Mouse (Mus musculus): Measurements from ENCODE around the gene Rad9b. TPM values are rescaled to one million over a fixed set of nuclear protein-coding genes. Genes with fewer than 3 reads are reported as not detected.

Gene Rad9b
- polyA plus RNA-seq, 1 experiment: 2.9 TPM

DNA sequence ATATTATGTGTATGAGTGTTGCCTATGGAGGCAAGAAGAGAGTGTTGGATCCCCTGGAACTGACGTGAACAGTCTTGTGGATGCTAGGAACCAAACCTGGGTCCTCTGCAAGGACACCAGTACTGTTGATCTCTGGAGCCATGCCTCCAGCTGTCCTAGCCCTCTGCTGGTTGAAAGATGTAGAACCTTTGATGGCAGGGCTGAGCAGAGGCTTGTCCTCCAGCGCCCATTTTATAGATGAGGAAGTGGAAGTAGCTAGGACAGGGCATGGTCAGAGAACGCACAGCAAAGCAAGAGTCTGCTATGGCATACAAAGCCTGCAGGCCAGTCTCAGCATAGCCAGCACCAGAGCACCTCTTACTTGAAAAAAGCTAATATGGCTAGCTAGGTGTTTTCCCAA lies 35.9 kb downstream of the Rad9b start:
- H3K4me3 ChIP-seq (replicated peaks; ENCODE audit: extremely low read depth, low read depth, low read length): no peak overlapping the region
- no peak for DNase-seq
- WGBS: 72% methylated on average over 3 of the region's 3 CpGs
- peak; percentile 49 for TF ChIP-seq CTCF (IDR thresholded peaks at IDR 0.05; ENCODE audit: insufficient read depth, low read length)
- no peak for TF ChIP-seq POLR2A (IDR thresholded peaks at IDR 0.05; ENCODE audit: borderline replicate concordance, extremely low read depth, low read depth, low read length)
- H3K4me1 ChIP-seq (ENCODE audit: control insufficient read depth, insufficient read depth, low read length): peaks cover 25% of the 10 kb centered on the region

GRCm38 (mm10) chr5:122317329-122318045 lies 36.5 kb downstream of the Rad9b start:
- Histone ChIP-seq H3K4me3 (replicated peaks; ENCODE audit: extremely low read depth, low read depth, low read length) (no peak overlapping the region), H3K4me1 (ENCODE audit: control insufficient read depth, insufficient read depth, low read length) (peaks cover 25% of the 10 kb centered on the region)
- DNase-seq: no peak
- WGBS: 62% methylated on average over 11 of the region's 11 CpGs
- no peak for TF ChIP-seq CTCF (IDR thresholded peaks at IDR 0.05; ENCODE audit: insufficient read depth, low read length)
- no peak for TF ChIP-seq POLR2A (IDR thresholded peaks at IDR 0.05; ENCODE audit: borderline replicate concordance, extremely low read depth, low read depth, low read length)

DNA sequence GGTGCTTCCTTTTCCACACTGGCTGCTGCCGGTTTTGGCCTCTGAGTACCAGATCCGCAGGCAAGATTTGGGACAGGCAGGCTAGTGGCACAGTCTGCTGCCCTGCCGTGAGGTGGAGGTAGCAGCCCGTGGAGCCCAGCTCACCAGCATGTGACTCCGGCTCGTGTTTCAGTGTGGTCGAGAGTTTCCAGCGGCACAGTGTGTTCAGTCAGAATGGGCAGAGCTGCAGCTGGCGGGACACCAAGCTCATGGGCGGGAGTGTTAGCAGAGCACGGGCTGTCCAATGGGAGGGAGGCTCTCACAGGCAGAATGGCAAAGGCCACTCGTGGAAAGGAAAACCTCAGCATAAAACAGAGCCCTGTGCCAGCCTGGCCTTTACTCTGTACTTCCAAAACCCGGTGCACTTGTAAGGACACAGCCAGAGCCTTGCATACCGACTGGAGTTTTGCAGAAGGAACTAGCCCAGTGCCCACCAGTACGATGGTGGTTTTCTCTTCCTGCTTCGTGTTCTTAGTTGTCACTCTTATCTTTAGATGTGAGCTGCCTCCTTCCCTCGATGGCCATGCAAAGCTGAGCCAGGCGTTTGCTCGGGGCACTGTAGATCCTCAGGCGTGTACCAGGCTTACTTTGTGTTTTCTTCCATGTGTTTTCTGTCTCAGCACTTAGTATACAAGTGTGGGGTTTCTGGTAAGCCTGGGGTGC lies 38.9 kb downstream of the Rad9b start:
- WGBS: 32% methylated on average over 20 of the region's 20 CpGs
- TF ChIP-seq POLR2A (IDR thresholded peaks at IDR 0.05; ENCODE audit: borderline replicate concordance, extremely low read depth, low read depth, low read length): no peak
- peak; percentile 43 for TF ChIP-seq CTCF (IDR thresholded peaks at IDR 0.05; ENCODE audit: insufficient read depth, low read length)
- peak; percentile 87 for DNase-seq
- Histone ChIP-seq H3K4me1 (ENCODE audit: control insufficient read depth, insufficient read depth, low read length) (peaks cover 18% of the 10 kb centered on the region), H3K4me3 (replicated peaks; ENCODE audit: extremely low read depth, low read depth, low read length) (no peak overlapping the region)

DNA sequence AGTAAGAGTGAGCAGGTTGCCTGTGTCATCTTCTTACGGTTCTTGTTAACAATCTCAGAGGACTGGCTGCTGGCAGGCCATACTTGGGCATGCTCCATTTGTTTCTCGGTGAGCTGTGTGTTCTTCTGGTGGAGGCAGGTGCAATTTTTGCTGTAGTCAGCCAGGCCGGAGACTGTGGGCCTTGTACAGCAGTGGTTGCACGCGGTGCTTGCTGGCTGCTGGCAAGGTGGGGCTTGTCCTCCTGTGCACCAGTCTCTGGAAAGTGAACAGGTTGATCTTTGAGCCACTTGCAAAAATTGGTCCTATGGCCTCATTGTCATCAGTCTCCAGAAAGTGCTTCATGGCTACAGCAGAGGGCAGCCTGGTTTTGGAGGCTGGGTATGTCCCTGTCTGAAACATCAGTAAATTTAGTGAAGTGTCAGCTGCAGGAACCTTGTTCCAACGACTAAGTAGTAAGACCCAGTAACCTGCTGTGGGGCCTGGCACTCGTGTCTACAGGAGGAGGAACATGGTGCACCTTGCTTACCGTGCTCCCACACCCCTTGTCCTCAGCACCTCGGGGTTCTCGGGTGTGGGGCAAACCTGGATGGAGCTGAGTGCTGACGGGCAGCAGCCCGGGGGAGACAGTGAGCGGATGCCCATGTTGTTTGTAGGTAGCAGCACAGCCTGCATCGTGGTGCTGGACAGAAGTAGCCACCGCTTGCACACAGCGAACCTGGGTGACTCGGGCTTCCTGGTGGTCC lies 40.9 kb downstream of the Rad9b start:
- no peak for TF ChIP-seq CTCF (IDR thresholded peaks at IDR 0.05; ENCODE audit: insufficient read depth, low read length)
- no peak for TF ChIP-seq POLR2A (IDR thresholded peaks at IDR 0.05; ENCODE audit: borderline replicate concordance, extremely low read depth, low read depth, low read length)
- Histone ChIP-seq H3K4me3 (replicated peaks; ENCODE audit: extremely low read depth, low read depth, low read length) (no peak overlapping the region), H3K4me1 (ENCODE audit: control insufficient read depth, insufficient read depth, low read length) (peaks cover 14% of the 10 kb centered on the region)
- DNase-seq: no peak
- 82% methylated on average over 17 of the region's 17 CpGs for WGBS

DNA sequence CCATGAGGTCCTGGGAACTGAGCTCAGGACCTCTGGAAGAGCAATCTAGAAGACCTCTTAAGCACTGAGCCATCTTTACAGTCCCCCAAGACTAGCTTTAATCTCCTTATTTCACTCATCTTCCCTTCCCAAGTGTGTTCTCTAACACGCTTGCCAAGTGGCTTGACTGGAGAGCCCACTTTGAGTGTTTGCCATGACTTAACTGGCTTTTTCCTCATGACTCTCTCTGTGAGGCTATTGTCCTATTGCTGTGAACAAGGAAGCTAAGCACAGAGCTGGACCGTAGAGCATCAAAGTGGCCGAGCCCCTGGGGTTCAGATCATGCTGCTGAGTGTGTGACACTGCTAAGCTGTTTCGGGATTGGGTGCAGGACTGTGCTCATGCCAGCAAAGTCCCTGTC lies 41.7 kb downstream of the Rad9b start:
- Histone ChIP-seq H3K4me3 (replicated peaks; ENCODE audit: extremely low read depth, low read depth, low read length) (no peak overlapping the region), H3K4me1 (ENCODE audit: control insufficient read depth, insufficient read depth, low read length) (peaks cover 14% of the 10 kb centered on the region)
- 60% methylated on average over 4 of the region's 4 CpGs for WGBS
- TF ChIP-seq CTCF (IDR thresholded peaks at IDR 0.05; ENCODE audit: insufficient read depth, low read length): no peak
- no peak for TF ChIP-seq POLR2A (IDR thresholded peaks at IDR 0.05; ENCODE audit: borderline replicate concordance, extremely low read depth, low read depth, low read length)
- DNase-seq: no peak

GRCm38 (mm10) chr5:122311692-122312091 lies 42.3 kb downstream of the Rad9b start:
- no peak for DNase-seq
- WGBS: 66% methylated on average over 7 of the region's 7 CpGs
- Histone ChIP-seq H3K4me3 (replicated peaks; ENCODE audit: extremely low read depth, low read depth, low read length) (no peak overlapping the region), H3K4me1 (ENCODE audit: control insufficient read depth, insufficient read depth, low read length) (peaks cover 14% of the 10 kb centered on the region)
- no peak for TF ChIP-seq CTCF (IDR thresholded peaks at IDR 0.05; ENCODE audit: insufficient read depth, low read length)
- TF ChIP-seq POLR2A (IDR thresholded peaks at IDR 0.05; ENCODE audit: borderline replicate concordance, extremely low read depth, low read depth, low read length): no peak

- 70% methylated on average over 8 of the region's 8 CpGs for WGBS
- DNase-seq: no peak
- TF ChIP-seq CTCF (IDR thresholded peaks at IDR 0.05; ENCODE audit: insufficient read depth, low read length) (no peak), POLR2A (IDR thresholded peaks at IDR 0.05; ENCODE audit: borderline replicate concordance, extremely low read depth, low read depth, low read length) (no peak)
- Histone ChIP-seq H3K4me3 (replicated peaks; ENCODE audit: extremely low read depth, low read depth, low read length) (no peak overlapping the region), H3K4me1 (ENCODE audit: control insufficient read depth, insufficient read depth, low read length) (peaks cover 13% of the 10 kb centered on the region)
Measured at GRCm38 (mm10) chr5:122310699-122311098, 43.3 kb downstream of the Rad9b start.

DNA sequence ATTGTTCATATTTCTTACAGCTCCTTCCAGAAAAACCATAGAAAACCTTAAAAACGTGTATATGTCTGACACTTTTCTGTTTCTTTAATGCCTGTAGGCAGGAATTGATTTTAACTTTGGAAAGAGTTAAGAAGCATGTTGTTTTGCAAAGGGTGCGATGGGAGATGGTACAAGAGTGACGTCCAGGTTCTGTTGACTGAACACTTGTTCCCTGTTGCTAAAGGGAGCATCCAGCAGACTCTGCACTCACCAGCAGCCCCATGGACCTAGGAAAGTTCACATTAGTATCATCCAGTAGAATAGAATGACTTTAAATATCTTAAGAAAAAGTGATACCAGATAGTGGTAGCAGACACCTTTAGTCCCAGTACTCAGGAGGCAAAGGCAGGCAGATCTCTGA lies 47.5 kb downstream of the Rad9b start:
- no peak overlapping the region for H3K4me3 ChIP-seq (replicated peaks; ENCODE audit: extremely low read depth, low read depth, low read length)
- no peak for DNase-seq
- TF ChIP-seq CTCF (IDR thresholded peaks at IDR 0.05; ENCODE audit: insufficient read depth, low read length) (no peak), POLR2A (IDR thresholded peaks at IDR 0.05; ENCODE audit: borderline replicate concordance, extremely low read depth, low read depth, low read length) (no peak)
- peaks cover 32% of the 10 kb centered on the region for H3K4me1 ChIP-seq (ENCODE audit: control insufficient read depth, insufficient read depth, low read length)
- WGBS: 85% methylated on average over 3 of the region's 3 CpGs

- no peak for DNase-seq
- TF ChIP-seq POLR2A (IDR thresholded peaks at IDR 0.05; ENCODE audit: borderline replicate concordance, extremely low read depth, low read depth, low read length): no peak
- TF ChIP-seq CTCF (IDR thresholded peaks at IDR 0.05; ENCODE audit: insufficient read depth, low read length): no peak
- H3K4me1 ChIP-seq (ENCODE audit: control insufficient read depth, insufficient read depth, low read length): peaks cover 32% of the 10 kb centered on the region
- WGBS: 87% methylated on average over 7 of the region's 7 CpGs
- H3K4me3 ChIP-seq (replicated peaks; ENCODE audit: extremely low read depth, low read depth, low read length): no peak overlapping the region
Measured at GRCm38 (mm10) chr5:122305472-122305871, 48.6 kb downstream of the Rad9b start.
